Mouse (Mus musculus) lung, embryonic 14.5 days (tissue): ENCODE results near the gene Il4ra. TPM values are rescaled to one million over a fixed set of nuclear protein-coding genes. Genes with fewer than 3 reads are reported as not detected.

Source experiments
- ATAC-seq: fragments of 200-750 bp; cut with Nextera tagmentation; 2 replicates; pipeline ENCODE4 v1.8.0; 2017; ENCODE audit warnings: mild to moderate bottlenecking, moderate TSS enrichment, moderate library complexity; ENCODE audit not compliant: insufficient read depth
- DNase-seq: peaks from one replicate; pipeline ENCODE4 v3.0.0-alpha.2; 2015
- H3K27ac ChIP-seq: fragments of 300-500 bp; sonication (generic); 2 replicates; pipeline ENCODE4 v1.5.1; 2014; ENCODE audit warnings: low read depth, mild to moderate bottlenecking, moderate library complexity
- H3K27me3 ChIP-seq: fragments of 300-500 bp; sonication (generic); 2 replicates; pipeline ENCODE4 v1.6.1; 2014; ENCODE audit warnings: low read length, control low read depth; ENCODE audit not compliant: insufficient read depth
- H3K36me3 ChIP-seq: fragments of 300-500 bp; sonication (generic); 2 replicates; pipeline ENCODE4 v1.6.1; 2014; ENCODE audit warnings: control low read depth; ENCODE audit not compliant: insufficient read depth
- H3K4me1 ChIP-seq: fragments of 300-500 bp; sonication (generic); 2 replicates; pipeline ENCODE4 v1.6.1; 2014; ENCODE audit warnings: antibody characterized with exemption, control low read depth; ENCODE audit not compliant: insufficient read depth
- H3K4me2 ChIP-seq: fragments of 300-500 bp; sonication (generic); 2 replicates; pipeline ENCODE4 v1.6.1; 2014; ENCODE audit warnings: mild to moderate bottlenecking
- H3K4me3 ChIP-seq: fragments of 300-500 bp; sonication (generic); 2 replicates; pipeline ENCODE4 v1.5.1; 2014; ENCODE audit warnings: low read depth, low read length
- H3K9ac ChIP-seq: fragments of 300-500 bp; sonication (generic); 2 replicates; pipeline ENCODE4 v1.6.1; 2014
- H3K9me3 ChIP-seq: fragments of 300-500 bp; sonication (generic); 2 replicates; pipeline ENCODE4 v1.6.1; 2016; ENCODE audit warnings: low read depth, low read length, control low read depth
- CTCF ChIP-seq: IDR thresholded peaks from 2 replicates; pipeline ENCODE4 v1.5.1; 2016; ENCODE audit warnings: antibody characterized with exemption, low read depth
- WGBS: fragments of 180-500 bp; shearing (Covaris S2); extraction: QIAGEN DNeasy Blood & Tissue Kit; methylation state at CpG from one replicate; pipeline ENCODE4 v1.1.7; 2014; 5-methylcytosine and 5-hydroxymethylcytosine counted together
- polyA plus RNA-seq: library from polyadenylated mRNA; unstranded; fragments of >200 nt; fragmentation: Nextera tagmentation; extraction: Ambion mirVana; gene quantifications from 2 replicates; pipeline ENCODE4 v1.2.1, GENCODE M21; 2014

Gene Il4ra
- polyA plus RNA-seq, 1 experiment from 2014 or later = 11.3 TPM

DNA sequence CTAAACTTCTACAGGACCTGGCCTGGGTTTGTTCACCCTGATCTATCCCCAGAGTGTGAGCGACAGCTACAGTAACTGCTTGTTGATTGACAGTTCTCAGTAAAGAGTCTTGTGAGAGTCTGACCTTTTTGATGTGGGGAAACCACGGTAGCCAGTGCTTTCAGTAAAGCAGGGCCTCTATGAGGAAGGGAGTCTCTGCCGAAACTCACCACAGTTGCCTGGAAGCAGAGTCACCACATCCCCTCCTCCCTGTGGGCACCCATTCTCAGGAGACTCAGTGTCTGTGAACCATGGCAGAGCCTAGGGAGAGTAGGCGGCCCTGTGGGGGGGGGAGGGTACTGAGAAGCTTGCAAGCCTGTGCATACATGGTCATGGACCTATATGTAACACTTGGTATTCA, 36.8 kb downstream of the Il4ra start:
- TF ChIP-seq CTCF = no peak
- ATAC-seq (no peak), DNase-seq (no peak)
- Histone ChIP-seq H3K9me3 (no peaks in the 10 kb centered on the region), H3K27ac (no peak overlapping the region), H3K36me3 (no peaks in the 10 kb centered on the region), H3K4me1 (no peaks in the 10 kb centered on the region), H3K27me3 (no peaks in the 10 kb centered on the region), H3K4me2 (no peak overlapping the region), H3K9ac (no peak overlapping the region), H3K4me3 (no peak overlapping the region)
- 75% methylated on average over 4 of the region's 4 CpGs for WGBS

DNA sequence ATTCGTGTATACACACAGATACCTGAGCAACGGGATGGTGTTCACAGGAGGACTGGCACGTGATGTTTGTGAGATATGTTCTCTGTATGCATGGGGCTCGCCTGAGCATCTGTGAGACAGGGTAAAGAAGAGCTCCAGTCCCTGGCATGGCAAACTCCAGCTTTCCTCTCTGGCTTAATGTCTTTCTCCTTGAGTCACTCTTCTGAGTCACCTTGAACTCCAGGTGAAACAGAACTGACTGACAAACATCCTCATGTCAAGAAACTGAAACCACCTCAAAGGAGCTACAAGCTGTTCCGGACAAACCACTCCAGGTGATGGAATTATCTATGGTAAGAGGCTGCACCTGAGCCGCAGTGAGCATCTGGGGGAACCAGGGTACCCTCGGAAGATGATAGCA, 38.0 kb downstream of the Il4ra start:
- Histone ChIP-seq H3K4me1 (no peaks in the 10 kb centered on the region), H3K4me2 (no peak overlapping the region), H3K4me3 (no peak overlapping the region), H3K27ac (no peak overlapping the region), H3K36me3 (no peaks in the 10 kb centered on the region), H3K27me3 (no peaks in the 10 kb centered on the region), H3K9me3 (no peaks in the 10 kb centered on the region), H3K9ac (no peak overlapping the region)
- WGBS = 81% methylated on average over 7 of the region's 7 CpGs
- ATAC-seq (no peak), DNase-seq (no peak)
- TF ChIP-seq CTCF = no peak

DNA sequence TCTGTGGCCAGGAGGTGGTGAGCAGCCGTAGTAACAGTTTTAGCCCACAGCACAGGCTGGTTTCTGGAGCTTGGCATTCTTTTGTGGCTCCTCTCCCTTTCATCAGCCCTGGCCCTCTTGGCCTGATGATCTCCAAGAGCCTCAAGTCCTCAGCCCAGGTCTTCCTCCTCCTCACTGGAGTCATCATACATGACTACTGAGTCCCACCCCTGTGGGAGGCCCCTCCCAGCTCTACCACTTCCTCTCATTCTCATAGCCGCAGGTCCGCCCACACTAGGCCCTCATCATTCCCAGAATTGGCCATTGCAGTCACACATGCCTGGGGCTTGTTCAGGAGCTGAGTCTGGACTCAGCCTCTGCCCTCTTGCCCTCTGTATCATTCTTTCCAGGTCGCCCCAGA, 41.9 kb downstream of the Il4ra start:
- H3K27me3 ChIP-seq = no peaks in the 10 kb centered on the region
- no peak overlapping the region for H3K4me3 ChIP-seq
- no peak overlapping the region for H3K27ac ChIP-seq
- 79% methylated on average over 4 of the region's 4 CpGs for WGBS
- H3K4me2 ChIP-seq = no peak overlapping the region
- no peaks in the 10 kb centered on the region for H3K9me3 ChIP-seq
- no peak; the same call in 1 of the 2 replicates for ATAC-seq
- no peak for DNase-seq
- no peaks in the 10 kb centered on the region for H3K36me3 ChIP-seq
- no peak for TF ChIP-seq CTCF
- no peak overlapping the region for H3K9ac ChIP-seq
- no peaks in the 10 kb centered on the region for H3K4me1 ChIP-seq

DNA sequence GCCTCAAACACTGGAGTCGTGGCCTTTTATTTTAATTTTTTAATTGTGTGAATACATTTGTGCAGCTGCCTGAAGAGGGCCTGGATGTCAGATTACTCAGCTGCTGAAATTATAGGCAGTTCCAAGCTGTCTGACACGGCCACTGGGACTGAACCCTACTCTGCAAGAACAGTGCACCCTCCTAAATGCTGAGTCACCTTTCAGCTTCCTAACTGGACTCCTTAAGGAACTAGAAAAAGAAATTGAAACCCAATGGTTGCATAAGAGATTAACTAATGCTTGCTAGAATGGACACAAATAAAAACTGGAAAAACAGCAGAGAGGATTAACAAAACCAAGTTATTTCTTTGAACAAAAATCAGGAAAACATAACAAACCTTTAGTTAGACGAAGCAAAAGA, 44.5 kb downstream of the Il4ra start:
- TF ChIP-seq CTCF = no peak
- Histone ChIP-seq H3K4me2 (no peak overlapping the region), H3K4me3 (no peak overlapping the region), H3K4me1 (0 out of 2 replicates have a peak, but pooled peaks cover 2% of the 10 kb centered on the region), H3K27me3 (no peaks in the 10 kb centered on the region), H3K9me3 (no peaks in the 10 kb centered on the region), H3K36me3 (no peaks in the 10 kb centered on the region), H3K27ac (no peak overlapping the region), H3K9ac (no peak overlapping the region)
- no peak for ATAC-seq
- 63% methylated on average over 3 of the region's 3 CpGs for WGBS
- no peak for DNase-seq

DNA sequence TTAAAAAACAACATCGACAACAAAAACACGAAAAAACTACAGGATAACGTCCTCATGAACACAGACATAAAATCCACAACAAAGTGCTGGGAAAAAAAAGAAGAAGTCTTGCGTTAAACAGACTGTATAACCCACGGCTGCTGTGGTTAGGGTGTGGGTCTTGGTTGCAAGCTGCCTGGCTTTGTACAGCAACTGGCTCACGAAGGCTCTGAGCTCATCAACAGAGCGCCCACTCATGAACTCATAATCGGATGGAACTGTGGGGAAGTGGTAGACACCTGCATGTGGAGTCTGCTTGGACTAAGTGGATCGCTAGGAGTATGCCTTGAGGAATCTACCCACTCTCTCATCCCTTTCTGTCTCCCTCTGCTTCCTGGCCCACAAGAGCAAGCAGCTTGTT, 45.2 kb downstream of the Il4ra start:
- TF ChIP-seq CTCF = no peak
- Histone ChIP-seq H3K4me3 (no peak overlapping the region), H3K4me1 (0 out of 2 replicates have a peak, but pooled peaks cover 2% of the 10 kb centered on the region), H3K27me3 (no peaks in the 10 kb centered on the region), H3K9ac (no peak overlapping the region), H3K27ac (no peak overlapping the region), H3K4me2 (no peak overlapping the region), H3K9me3 (no peaks in the 10 kb centered on the region), H3K36me3 (no peaks in the 10 kb centered on the region)
- DNase-seq = no peak
- no peak for ATAC-seq
- 83% methylated on average over 9 of the region's 9 CpGs for WGBS

DNA sequence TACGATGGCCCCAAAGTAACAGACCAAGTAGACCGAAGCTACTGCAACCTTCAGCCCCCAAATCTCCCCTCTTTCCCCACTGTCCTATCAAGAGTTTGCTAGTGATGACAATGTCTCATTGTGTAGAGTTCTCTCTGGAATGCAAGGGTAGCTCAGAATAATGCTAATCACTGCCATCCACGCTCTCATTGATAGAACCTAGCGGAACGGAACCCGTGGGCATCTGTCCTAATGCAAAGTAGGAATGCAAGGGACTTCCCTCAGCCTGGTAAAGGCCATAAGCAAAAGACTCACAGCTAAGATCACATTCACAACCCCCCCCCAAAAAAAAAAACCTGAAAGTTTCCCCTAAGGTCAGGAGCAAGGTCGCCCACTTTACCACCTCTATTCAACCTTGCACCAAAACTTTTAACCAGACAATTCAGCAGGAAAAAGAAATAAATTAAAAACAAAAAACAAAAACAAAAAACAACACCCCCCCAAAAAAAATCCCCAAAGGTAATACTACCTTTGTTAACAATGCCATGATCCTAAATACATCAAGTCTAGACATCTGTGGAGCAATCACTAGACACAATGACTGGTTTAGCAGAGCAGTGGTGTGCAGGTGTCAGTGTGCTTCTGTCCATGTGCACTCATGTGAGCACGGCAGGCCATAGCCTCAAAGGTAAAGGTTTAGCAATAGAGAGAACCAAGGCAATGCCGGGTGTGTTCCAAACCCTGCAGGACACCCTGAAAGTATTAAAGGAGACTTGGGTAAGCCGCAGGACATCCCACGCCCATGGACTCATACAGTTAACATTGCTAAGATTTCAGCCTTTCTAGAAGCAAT, 45.8 kb downstream of the Il4ra start:
- H3K4me3 ChIP-seq = no peak overlapping the region
- H3K27me3 ChIP-seq = no peaks in the 10 kb centered on the region
- H3K9me3 ChIP-seq = no peaks in the 10 kb centered on the region
- no peak overlapping the region for H3K9ac ChIP-seq
- ATAC-seq (no peak), DNase-seq (no peak)
- WGBS = 89% methylated on average over 11 of the region's 11 CpGs
- no peak overlapping the region for H3K27ac ChIP-seq
- no peak for TF ChIP-seq CTCF
- H3K36me3 ChIP-seq = no peaks in the 10 kb centered on the region
- H3K4me2 ChIP-seq = no peak overlapping the region
- 0 out of 2 replicates have a peak, but pooled peaks cover 2% of the 10 kb centered on the region for H3K4me1 ChIP-seq

DNA sequence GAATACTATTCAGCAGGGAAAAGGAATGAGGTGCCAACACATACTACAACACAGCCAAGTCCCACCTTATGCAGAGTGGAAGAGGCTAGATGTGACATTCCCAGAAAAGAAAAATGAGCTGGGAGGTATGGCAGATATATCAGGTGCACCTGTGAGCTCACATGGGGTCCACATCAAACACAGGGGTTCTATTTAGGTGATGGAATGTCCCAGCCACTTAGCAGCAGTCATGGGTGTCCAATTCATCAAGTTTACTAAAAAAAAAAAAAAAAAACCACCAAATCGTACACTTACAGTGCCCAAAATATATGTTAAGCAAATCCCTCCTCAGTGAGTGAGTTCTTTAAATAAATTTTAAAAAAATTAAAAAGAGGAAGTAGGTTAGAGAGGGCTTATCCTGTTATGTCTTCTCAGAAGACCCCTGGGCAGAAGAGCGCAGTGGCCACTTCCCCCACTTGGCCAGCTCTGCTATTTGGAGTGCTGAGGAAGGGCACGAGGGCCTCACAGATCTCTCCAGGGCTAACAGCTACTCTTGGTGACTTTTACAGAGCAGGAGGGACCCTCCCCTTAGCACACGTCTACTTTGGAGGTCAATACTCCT, 47.6 kb downstream of the Il4ra start:
- 46% methylated on average over 4 of the region's 4 CpGs for WGBS
- no peaks in the 10 kb centered on the region for H3K9me3 ChIP-seq
- no peak overlapping the region for H3K4me3 ChIP-seq
- no peaks in the 10 kb centered on the region for H3K27me3 ChIP-seq
- no peak overlapping the region for H3K9ac ChIP-seq
- no peaks in the 10 kb centered on the region for H3K36me3 ChIP-seq
- TF ChIP-seq CTCF = no peak
- no peak overlapping the region for H3K4me2 ChIP-seq
- DNase-seq (no peak), ATAC-seq (no peak)
- 0 out of 2 replicates have a peak, but pooled peaks cover 2% of the 10 kb centered on the region for H3K4me1 ChIP-seq
- H3K27ac ChIP-seq = no peak overlapping the region
